Mouse (Mus musculus) forebrain, embryonic 11.5 days (tissue): ENCODE results near the gene Taar4. TPM values are rescaled to one million over a fixed set of nuclear protein-coding genes. Genes with fewer than 3 reads are reported as not detected.

Experiments
- ATAC-seq: fragments of 200-750 bp; cut with Nextera tagmentation; replicated peaks from 2 replicates; pipeline ENCODE4 v1.8.0; 2017; ENCODE audit warnings: moderate TSS enrichment; ENCODE audit not compliant: low FRiP score
- DNase-seq: peaks from one replicate; pipeline ENCODE4 v3.0.0-alpha.2; 2017; ENCODE audit warnings: low spot score
- H3K27ac ChIP-seq: fragments of 300-500 bp; sonication (generic); 2 replicates; pipeline ENCODE4 v1.5.1; 2014; ENCODE audit warnings: low read depth, low read length
- H3K27me3 ChIP-seq: fragments of 300-500 bp; sonication (generic); 2 replicates; pipeline ENCODE4 v1.6.1; 2014; ENCODE audit warnings: mild to moderate bottlenecking, low read length, mixed read lengths; ENCODE audit not compliant: control insufficient read depth, insufficient read depth
- H3K36me3 ChIP-seq: fragments of 300-500 bp; sonication (generic); 2 replicates; pipeline ENCODE4 v1.6.1; 2014; ENCODE audit warnings: mild to moderate bottlenecking, low read length, moderate library complexity, mixed read lengths; ENCODE audit not compliant: control insufficient read depth, insufficient read depth
- H3K4me1 ChIP-seq: fragments of 300-500 bp; sonication (generic); replicated peaks from 2 replicates; pipeline ENCODE4 v1.6.1; 2014; ENCODE audit warnings: low read length, mixed read lengths; ENCODE audit not compliant: control insufficient read depth, insufficient read depth
- H3K4me2 ChIP-seq: fragments of 300-500 bp; sonication (generic); 2 replicates; pipeline ENCODE4 v1.6.1; 2014; ENCODE audit warnings: low read depth, mild to moderate bottlenecking, low read length, moderate library complexity, mixed read lengths; ENCODE audit not compliant: severe bottlenecking
- H3K4me3 ChIP-seq: fragments of 300-500 bp; sonication (generic); 2 replicates; pipeline ENCODE4 v1.5.1; 2014; ENCODE audit warnings: low read depth, low read length
- H3K9ac ChIP-seq: fragments of 300-500 bp; sonication (generic); 2 replicates; pipeline ENCODE4 v1.6.1; 2014; ENCODE audit warnings: low read length
- H3K9me3 ChIP-seq: fragments of 300-500 bp; sonication (generic); 2 replicates; pipeline ENCODE4 v1.6.1; 2016; ENCODE audit warnings: low read length, mixed read lengths; ENCODE audit not compliant: control insufficient read depth
- WGBS: fragments of 180-500 bp; shearing (Covaris S2); extraction: QIAGEN DNeasy Blood & Tissue Kit; methylation state at CpG from one replicate; pipeline ENCODE4 v1.1.7; 2014; 5-methylcytosine and 5-hydroxymethylcytosine counted together
- polyA plus RNA-seq: library from polyadenylated mRNA; unstranded; fragments of >200 nt; fragmentation: Nextera tagmentation; extraction: Ambion mirVana; gene quantifications from 2 replicates; pipeline ENCODE4 v1.2.1, GENCODE M21; 2014

Gene Taar4
- polyA plus RNA-seq: not detected in 2 replicates

- ATAC-seq: no peak
- Histone ChIP-seq H3K4me3 (no peak within 1 kb of the TSS), H3K9ac (no peak within 1 kb of the TSS), H3K9me3 (no peaks in the 10 kb centered on the region), H3K27ac (no peak within 1 kb of the TSS), H3K4me1 (no peaks in the 10 kb centered on the region), H3K27me3 (no peaks in the 10 kb centered on the region), H3K36me3 (no peaks in the 10 kb centered on the region), H3K4me2 (no peak within 1 kb of the TSS)
- DNase-seq: no peak
- 95% methylated on average over 13 of the region's 13 CpGs for WGBS
These were observed at the start of gene Taar4 for GRCm38 (mm10) chr10:23960444-23960915. Gene Taar4, plus strand, starts transcription at chr10:23960494.

DNA sequence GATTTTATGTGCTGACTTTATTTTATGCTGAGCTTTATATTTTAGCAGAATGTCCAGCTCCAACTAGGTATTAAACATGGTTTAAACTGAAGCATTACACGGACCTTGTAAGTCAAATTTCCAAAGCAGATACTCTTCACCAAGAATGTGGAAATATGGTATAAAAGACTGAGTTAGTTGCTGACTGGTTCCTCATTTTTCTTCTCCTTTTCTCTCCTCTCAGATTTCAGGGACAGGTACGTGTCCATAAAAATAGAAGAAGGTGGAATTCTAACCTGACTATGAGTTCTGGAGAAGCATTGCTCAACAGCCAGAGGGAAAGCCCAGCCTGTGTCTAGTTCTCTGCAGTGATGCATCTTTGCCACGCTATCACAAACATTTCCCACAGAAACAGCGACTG, 40.2 kb upstream of the Taar4 start, which contains the start of gene Taar1:
Gene Taar1, plus strand, starts transcription at position 301 of the 400 bp plus-strand sequence.
- WGBS: 93% methylated on average over 4 of the region's 4 CpGs
- no peak for ATAC-seq
- H3K4me3 ChIP-seq: no peak within 1 kb of the TSS

DNA sequence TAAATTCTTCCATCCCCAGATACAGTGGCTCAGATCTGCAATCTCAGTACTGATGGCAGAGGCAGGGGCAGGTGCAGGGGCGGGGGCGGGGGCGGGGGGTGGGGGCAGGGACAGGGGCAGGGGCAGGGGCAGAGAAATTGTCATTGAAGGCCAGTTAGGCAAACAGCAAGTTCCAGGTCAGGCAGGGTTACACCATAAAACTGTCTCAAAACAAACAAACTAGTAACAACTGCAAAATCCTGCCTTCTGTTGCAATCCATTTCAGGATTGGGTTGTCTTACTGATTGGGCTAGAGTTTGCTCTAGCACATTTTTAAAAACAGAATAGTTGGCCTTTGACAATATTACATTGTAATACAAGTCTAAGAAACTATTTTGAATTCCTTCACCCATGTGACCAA, 37.8 kb upstream of the Taar4 start:
- H3K27ac ChIP-seq: no peak overlapping the region
- H3K4me2 ChIP-seq: no peak overlapping the region
- WGBS: 89% methylated on average over 3 of the region's 3 CpGs
- DNase-seq (no peak), ATAC-seq (no peak)
- H3K27me3 ChIP-seq: no peaks in the 10 kb centered on the region
- H3K9me3 ChIP-seq: no peaks in the 10 kb centered on the region
- no peak overlapping the region for H3K9ac ChIP-seq
- no peak overlapping the region for H3K4me3 ChIP-seq
- H3K4me1 ChIP-seq: no peaks in the 10 kb centered on the region
- H3K36me3 ChIP-seq: no peaks in the 10 kb centered on the region

More for the DNA sequence above, 40.2 kb upstream of the Taar4 start, which contains the start of gene Taar1:
- no peaks in the 10 kb centered on the region for H3K9me3 ChIP-seq
- H3K27me3 ChIP-seq: no peaks in the 10 kb centered on the region
- no peak within 1 kb of the TSS for H3K9ac ChIP-seq
- H3K4me2 ChIP-seq: no peak within 1 kb of the TSS
- no peak within 1 kb of the TSS for H3K27ac ChIP-seq
- no peaks in the 10 kb centered on the region for H3K4me1 ChIP-seq
- H3K36me3 ChIP-seq: no peaks in the 10 kb centered on the region
- DNase-seq: no peak

DNA sequence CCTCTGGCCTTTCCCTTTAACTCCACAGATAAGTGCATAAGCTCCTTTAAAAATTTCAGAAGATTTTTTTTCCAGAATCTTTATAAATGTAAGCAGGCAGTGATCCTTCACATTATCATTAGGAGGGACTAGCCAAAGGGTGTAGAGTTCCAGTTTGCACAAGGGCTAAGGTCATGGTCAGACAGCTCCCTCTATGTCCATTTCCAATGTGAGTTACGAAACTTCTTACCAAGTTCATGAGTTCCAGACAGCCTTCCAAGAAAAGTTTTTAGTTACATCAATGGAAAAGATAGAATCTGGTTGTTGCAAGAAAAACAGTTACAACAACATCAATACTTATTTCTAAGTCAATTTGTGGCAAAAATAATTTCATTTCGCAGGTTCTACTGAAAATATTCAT, 36.4 kb upstream of the Taar4 start:
- ATAC-seq: no peak
- no peaks in the 10 kb centered on the region for H3K9me3 ChIP-seq
- H3K27ac ChIP-seq: no peak overlapping the region
- no peaks in the 10 kb centered on the region for H3K4me1 ChIP-seq
- DNase-seq: no peak
- H3K4me2 ChIP-seq: no peak overlapping the region
- H3K9ac ChIP-seq: no peak overlapping the region
- no peaks in the 10 kb centered on the region for H3K27me3 ChIP-seq
- H3K36me3 ChIP-seq: no peaks in the 10 kb centered on the region
- no peak overlapping the region for H3K4me3 ChIP-seq
- WGBS: 84% methylated on average over 2 of the region's 2 CpGs

DNA sequence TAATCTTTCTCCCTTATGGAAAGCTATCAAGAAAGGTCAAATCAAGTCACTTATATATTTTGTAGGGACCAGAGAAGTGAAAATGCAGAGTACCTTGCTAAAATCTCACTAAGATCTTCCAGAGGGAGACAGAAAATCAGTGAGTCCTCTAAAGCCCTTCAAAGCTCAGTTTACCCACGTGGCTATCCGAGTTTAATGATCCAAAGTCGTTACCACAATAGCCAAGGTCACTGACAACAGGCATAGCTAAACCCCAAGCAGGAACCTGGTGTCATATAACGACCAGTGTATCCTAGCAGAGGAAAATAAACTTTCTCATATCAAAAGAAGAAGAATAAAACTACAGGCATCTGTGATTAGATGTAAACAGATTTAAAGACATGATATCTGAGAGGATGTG, 22.7 kb upstream of the Taar4 start:
- no peaks in the 10 kb centered on the region for H3K36me3 ChIP-seq
- no peak for DNase-seq

DNA sequence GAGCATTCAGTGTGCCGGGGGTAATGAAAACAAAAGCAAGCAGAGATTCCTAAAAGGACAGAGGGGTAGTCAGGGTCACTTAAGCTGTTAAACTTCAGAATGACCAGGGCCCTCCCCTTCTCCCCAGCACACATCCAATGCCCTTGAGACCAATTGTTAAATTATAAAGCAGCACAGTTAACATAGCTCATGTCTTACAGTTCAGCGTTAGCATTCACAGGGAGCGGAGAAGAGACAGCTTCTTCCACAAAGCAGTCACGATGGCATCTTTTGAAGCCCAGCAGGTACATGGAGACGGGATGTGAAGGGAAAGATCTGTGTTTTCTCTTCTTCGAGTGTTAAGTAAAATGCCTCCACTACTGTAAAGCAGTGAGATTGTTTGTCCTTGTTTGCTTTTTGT, 22.0 kb upstream of the Taar4 start, which contains the start of gene Taar2:
Gene Taar2, plus strand, starts transcription at position 261 of the 400 bp plus-strand sequence.
- no peak for DNase-seq
- no peaks in the 10 kb centered on the region for H3K36me3 ChIP-seq
- no peak within 1 kb of the TSS for H3K4me3 ChIP-seq
- ATAC-seq: no peak
- no peaks in the 10 kb centered on the region for H3K27me3 ChIP-seq
- H3K4me2 ChIP-seq: no peak within 1 kb of the TSS
- no peak within 1 kb of the TSS for H3K9ac ChIP-seq
- no peaks in the 10 kb centered on the region for H3K4me1 ChIP-seq
- H3K9me3 ChIP-seq: no peaks in the 10 kb centered on the region
- 60% methylated on average over 6 of the region's 6 CpGs for WGBS
- no peak within 1 kb of the TSS for H3K27ac ChIP-seq

More for the DNA sequence above, 22.7 kb upstream of the Taar4 start:
- H3K4me3 ChIP-seq: no peak overlapping the region
- H3K9me3 ChIP-seq: no peaks in the 10 kb centered on the region
- WGBS: 47% methylated on average over 4 of the region's 4 CpGs
- H3K4me1 ChIP-seq: no peaks in the 10 kb centered on the region
- no peak overlapping the region for H3K4me2 ChIP-seq
- no peak overlapping the region for H3K9ac ChIP-seq
- H3K27ac ChIP-seq: no peak overlapping the region
- H3K27me3 ChIP-seq: no peaks in the 10 kb centered on the region
- no peak for ATAC-seq

DNA sequence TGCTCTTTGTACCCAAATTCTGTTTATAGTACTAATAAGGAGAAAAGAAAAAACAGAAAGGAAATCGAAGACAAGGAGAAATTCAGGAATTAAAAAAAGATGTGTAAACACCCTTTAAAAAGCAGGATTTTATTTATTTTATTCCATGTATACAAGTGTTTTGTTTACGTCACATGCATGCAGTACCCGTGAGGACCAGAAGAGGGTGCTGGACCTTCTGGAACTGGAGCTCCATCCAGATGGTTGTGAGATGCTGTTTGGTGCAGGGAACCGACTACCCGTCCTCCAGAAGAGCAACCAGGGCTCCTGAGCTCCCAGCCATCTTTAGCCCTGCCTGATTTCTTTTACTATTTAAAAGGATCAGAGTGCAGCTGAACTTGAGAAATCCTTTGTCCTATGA, 17.8 kb upstream of the Taar4 start:
- 71% methylated on average over 5 of the region's 5 CpGs for WGBS
- Histone ChIP-seq H3K4me2 (no peak overlapping the region), H3K9me3 (no peaks in the 10 kb centered on the region), H3K36me3 (no peaks in the 10 kb centered on the region), H3K4me1 (no peaks in the 10 kb centered on the region), H3K4me3 (no peak overlapping the region), H3K9ac (no peak overlapping the region), H3K27ac (no peak overlapping the region), H3K27me3 (no peaks in the 10 kb centered on the region)
- no peak for ATAC-seq
- no peak for DNase-seq

DNA sequence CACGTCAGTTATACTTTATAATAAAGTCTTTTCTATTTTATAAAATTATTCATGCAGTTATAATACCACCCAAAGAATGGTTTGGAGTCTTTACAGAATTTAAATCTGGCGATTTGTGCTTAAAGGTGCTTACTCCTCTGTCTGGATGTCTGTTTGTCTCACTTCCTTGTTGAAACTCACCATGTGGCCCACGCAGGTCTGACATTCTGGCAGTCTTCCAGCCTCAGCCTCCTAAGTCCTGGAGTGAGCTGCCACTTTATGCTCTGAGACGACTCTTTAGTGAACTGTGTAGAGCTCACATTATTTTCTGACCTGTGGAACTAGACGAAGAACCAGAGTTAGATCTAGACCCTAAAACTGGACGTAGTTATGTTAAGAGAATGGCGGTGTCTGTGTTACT, 12.3 kb upstream of the Taar4 start:
- Histone ChIP-seq H3K9me3 (no peaks in the 10 kb centered on the region), H3K9ac (no peak overlapping the region), H3K27ac (no peak overlapping the region), H3K36me3 (no peaks in the 10 kb centered on the region), H3K4me2 (no peak overlapping the region), H3K4me1 (no peaks in the 10 kb centered on the region), H3K4me3 (no peak overlapping the region), H3K27me3 (no peaks in the 10 kb centered on the region)
- no peak for ATAC-seq
- DNase-seq: no peak
- WGBS: 77% methylated on average over 7 of the region's 7 CpGs

DNA sequence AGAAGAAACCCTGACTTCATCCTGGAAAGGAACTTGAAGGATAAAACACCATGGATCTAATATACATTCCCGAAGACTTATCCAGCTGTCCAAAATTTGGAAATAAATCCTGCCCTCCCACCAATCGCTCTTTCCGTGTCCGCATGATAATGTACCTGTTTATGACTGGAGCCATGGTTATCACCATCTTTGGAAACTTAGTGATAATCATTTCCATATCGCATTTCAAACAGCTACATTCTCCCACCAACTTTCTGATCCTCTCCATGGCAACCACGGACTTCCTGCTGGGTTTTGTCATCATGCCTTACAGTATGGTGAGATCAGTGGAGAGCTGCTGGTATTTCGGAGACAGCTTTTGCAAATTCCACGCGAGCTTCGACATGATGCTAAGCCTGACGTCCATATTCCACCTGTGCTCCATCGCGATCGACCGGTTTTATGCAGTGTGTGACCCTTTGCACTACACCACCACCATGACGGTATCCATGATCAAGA, 10.7 kb upstream of the Taar4 start, which contains the start of gene Taar3:
Gene Taar3, plus strand, starts transcription at position 51 of the 498 bp plus-strand sequence.
- Histone ChIP-seq H3K27ac (no peak within 1 kb of the TSS), H3K4me3 (no peak within 1 kb of the TSS), H3K9me3 (no peaks in the 10 kb centered on the region), H3K4me2 (no peak within 1 kb of the TSS), H3K27me3 (no peaks in the 10 kb centered on the region), H3K4me1 (no peaks in the 10 kb centered on the region), H3K9ac (no peak within 1 kb of the TSS), H3K36me3 (no peaks in the 10 kb centered on the region)
- DNase-seq (no peak), ATAC-seq (no peak)
- 89% methylated on average over 16 of the region's 16 CpGs for WGBS
